Mouse (Mus musculus) G1E (cell line): Measurements from ENCODE around the gene Brd4. TPM values are rescaled to one million over a fixed set of nuclear protein-coding genes. Genes with fewer than 3 reads are reported as not detected.
A peak's percentile ranks its signal among the peaks of the same experiment; 100 is the strongest.

Experiments
- ATAC-seq: 2 replicates; pipeline ENCODE4 v1.8.0; 2016; ENCODE audit warnings: mild to moderate bottlenecking; ENCODE audit not compliant: insufficient number of reproducible peaks, poor library complexity, low FRiP score, severe bottlenecking; ENCODE audit errors: extremely low read depth
- DNase-seq: peaks from one replicate; pipeline ENCODE4 v3.0.0; 2012; ENCODE audit warnings: low spot score
- H3K27me3 ChIP-seq: 2 replicates; pipeline ENCODE4 v1.6.1; 2012; ENCODE audit warnings: mild to moderate bottlenecking, low read length, inconsistent platforms; ENCODE audit not compliant: insufficient read depth
- H3K36me3 ChIP-seq: replicated peaks from 2 replicates; pipeline ENCODE3; 2012; ENCODE audit warnings: mild to moderate bottlenecking, inconsistent platforms
- H3K4me1 ChIP-seq: 2 replicates; pipeline ENCODE4 v1.6.1; 2012; ENCODE audit warnings: low read depth, low read length, inconsistent platforms, mixed read lengths; ENCODE audit not compliant: insufficient read depth
- H3K4me3 ChIP-seq: 2 replicates; pipeline ENCODE4 v1.5.1; 2012; ENCODE audit warnings: low read depth, mild to moderate bottlenecking, inconsistent platforms, low read length, moderate library complexity, mixed read lengths
- H3K9me3 ChIP-seq: replicated peaks from 2 replicates; pipeline ENCODE4 v1.6.1; 2012; ENCODE audit warnings: inconsistent platforms
- CTCF ChIP-seq: IDR thresholded peaks from 2 replicates; pipeline ENCODE4 v1.5.1; 2012; ENCODE audit warnings: low read depth, low read length, inconsistent platforms, mixed read lengths
- GATA1 ChIP-seq: IDR thresholded peaks from 2 replicates; pipeline ENCODE4 v1.6.1; 2012; ENCODE audit warnings: borderline replicate concordance, low read length, inconsistent platforms, mixed read lengths
- GATA2 ChIP-seq: IDR thresholded peaks from 2 replicates; pipeline ENCODE4 v1.6.1; 2012; ENCODE audit warnings: low read depth, low read length, inconsistent platforms, borderline replicate concordance
- POLR2AphosphoS5 ChIP-seq: IDR thresholded peaks from 2 replicates; pipeline ENCODE4 v1.6.1; 2012; ENCODE audit warnings: low read depth, low read length, inconsistent platforms; ENCODE audit not compliant: insufficient replicate concordance
- TAL1 ChIP-seq: conservative IDR thresholded peaks from 2 replicates; pipeline ENCODE4 v1.6.1; 2012; ENCODE audit warnings: low read depth, low read length, inconsistent platforms, mixed read lengths
- polyA plus RNA-seq: library from polyadenylated mRNA; stranded (reverse); fragments of >175 nt; gene quantifications from 2 replicates; pipeline ENCODE4 v1.2.3, GENCODE M21; 2012
- total RNA-seq, 2 experiments: library from RNA; stranded (forward) in 1 of 2; stranded (reverse) in 1 of 2; fragments of 200-1000 nt in 1 of 2; fragments of >200 nt in 1 of 2; fragmentation: Nextera tagmentation in 1 of 2; gene quantifications; 2 replicates each; pipeline ENCODE4 v1.2.3; 2014 to 2017

Gene Brd4
- total and polyA plus RNA-seq, 3 experiments, result 11.5 to 269 (median 237) TPM

GRCm38 (mm10) chr17:32269151-32269550 lies 15.4 kb downstream of the Brd4 start:
- DNase-seq (peak; percentile 11), ATAC-seq (no peak)
- no peaks in the 10 kb centered on the region for H3K9me3 ChIP-seq

GRCm38 (mm10) chr17:32268540-32268960 lies 16.0 kb downstream of the Brd4 start:
- DNase-seq (no peak), ATAC-seq (no peak)
- H3K4me1 ChIP-seq, result peaks cover 50% of the 10 kb centered on the region
- H3K9me3 ChIP-seq, result no peaks in the 10 kb centered on the region
- H3K27me3 ChIP-seq, result no peaks in the 10 kb centered on the region
- peaks cover 45% of the 10 kb centered on the region for H3K36me3 ChIP-seq
- H3K4me3 ChIP-seq, result no peak overlapping the region
- TF ChIP-seq GATA1 (no peak), TAL1 (no peak), GATA2 (no peak), POLR2AphosphoS5 (no peak), CTCF (no peak)

More at GRCm38 (mm10) chr17:32269151-32269550, 15.4 kb downstream of the Brd4 start:
- TF ChIP-seq TAL1 (no peak), CTCF (no peak), GATA1 (no peak), GATA2 (no peak), POLR2AphosphoS5 (no peak)
- Histone ChIP-seq H3K4me1 (peaks cover 50% of the 10 kb centered on the region), H3K4me3 (no peak overlapping the region), H3K36me3 (peaks cover 47% of the 10 kb centered on the region), H3K27me3 (no peaks in the 10 kb centered on the region)

- ATAC-seq, result no peak
- no peak for DNase-seq
- H3K27me3 ChIP-seq, result no peaks in the 10 kb centered on the region
- TF ChIP-seq TAL1 (no peak), GATA2 (no peak), GATA1 (no peak), POLR2AphosphoS5 (no peak), CTCF (no peak)
- peaks cover 44% of the 10 kb centered on the region for H3K36me3 ChIP-seq
- H3K4me3 ChIP-seq, result no peak overlapping the region
- H3K4me1 ChIP-seq, result peaks cover 51% of the 10 kb centered on the region
- H3K9me3 ChIP-seq, result no peaks in the 10 kb centered on the region
Observed at GRCm38 (mm10) chr17:32268096-32268495, 16.4 kb downstream of the Brd4 start.

GRCm38 (mm10) chr17:32267617-32268016 lies 16.9 kb downstream of the Brd4 start:
- DNase-seq (no peak), ATAC-seq (0 out of 2 replicates have a peak, but pooled peaks have one; percentile 4)
- Histone ChIP-seq H3K4me1 (peaks cover 54% of the 10 kb centered on the region), H3K4me3 (no peak overlapping the region), H3K36me3 (peaks cover 44% of the 10 kb centered on the region), H3K27me3 (no peaks in the 10 kb centered on the region), H3K9me3 (no peaks in the 10 kb centered on the region)
- TF ChIP-seq POLR2AphosphoS5 (no peak), GATA2 (no peak), CTCF (no peak), TAL1 (no peak)

GRCm38 (mm10) chr17:32263672-32264071 lies 20.9 kb downstream of the Brd4 start:
- no peak for TF ChIP-seq CTCF
- TF ChIP-seq GATA2, result no peak
- no peak for TF ChIP-seq GATA1
- no peak for TF ChIP-seq TAL1
- no peak for TF ChIP-seq POLR2AphosphoS5
- peaks cover 43% of the 10 kb centered on the region for H3K36me3 ChIP-seq
- no peak overlapping the region for H3K4me3 ChIP-seq
- H3K27me3 ChIP-seq, result no peaks in the 10 kb centered on the region
- ATAC-seq, result no peak
- H3K4me1 ChIP-seq, result peaks cover 35% of the 10 kb centered on the region
- DNase-seq, result no peak
- H3K9me3 ChIP-seq, result no peaks in the 10 kb centered on the region

GRCm38 (mm10) chr17:32262831-32263559 lies 21.5 kb downstream of the Brd4 start:
- no peak for ATAC-seq
- H3K27me3 ChIP-seq, result no peaks in the 10 kb centered on the region
- no peak overlapping the region for H3K4me3 ChIP-seq

More at GRCm38 (mm10) chr17:32262831-32263559, 21.5 kb downstream of the Brd4 start:
- peaks cover 35% of the 10 kb centered on the region for H3K4me1 ChIP-seq
- DNase-seq, result no peak
- no peaks in the 10 kb centered on the region for H3K9me3 ChIP-seq
- H3K36me3 ChIP-seq, result peaks cover 45% of the 10 kb centered on the region
- no peak for TF ChIP-seq CTCF
- TF ChIP-seq POLR2AphosphoS5, result no peak
- TF ChIP-seq TAL1, result no peak
- TF ChIP-seq GATA2, result no peak
- no peak for TF ChIP-seq GATA1
